Mouse (Mus musculus) heart, adult 9 months (tissue): Measurements from ENCODE around the gene Tet3.
"Not testable (repeated sequence)": the region's sequence is repeated elsewhere in the genome, so short reads cannot be mapped to it uniquely, and the experiment has no call there.

Experiments used
- DNase-seq, 2 experiments: peaks; one replicate each; pipeline ENCODE4 v3.0.0; 2022; ENCODE audit warnings: low spot score in 2 of 2

The Tet3 gene

GRCm38 (mm10) chr6:83373704-83374300 lies 85.1 kb downstream of the Tet3 start:
- peak in 1 of 2 experiments; percentile 21 for DNase-seq

DNA sequence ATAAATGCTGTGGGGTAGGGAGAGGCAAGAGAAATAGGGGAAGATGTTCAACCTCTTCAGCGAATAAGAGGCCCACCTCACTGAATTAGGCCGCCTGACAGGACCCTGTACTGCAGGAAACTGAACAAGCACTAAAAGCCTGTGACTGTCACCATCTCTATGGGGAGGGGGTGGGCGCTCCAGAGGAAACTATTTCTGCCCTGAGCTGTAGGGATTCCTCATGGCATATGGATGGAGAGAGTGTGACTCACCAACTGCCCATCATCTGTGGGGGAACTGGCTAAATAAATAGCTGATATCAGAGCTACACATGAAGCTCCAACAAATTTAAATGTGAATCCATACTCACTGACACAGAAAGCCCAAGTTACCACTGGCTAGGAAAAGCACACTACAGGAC lies 87.5 kb downstream of the Tet3 start:
- DNase-seq: no peak

DNA sequence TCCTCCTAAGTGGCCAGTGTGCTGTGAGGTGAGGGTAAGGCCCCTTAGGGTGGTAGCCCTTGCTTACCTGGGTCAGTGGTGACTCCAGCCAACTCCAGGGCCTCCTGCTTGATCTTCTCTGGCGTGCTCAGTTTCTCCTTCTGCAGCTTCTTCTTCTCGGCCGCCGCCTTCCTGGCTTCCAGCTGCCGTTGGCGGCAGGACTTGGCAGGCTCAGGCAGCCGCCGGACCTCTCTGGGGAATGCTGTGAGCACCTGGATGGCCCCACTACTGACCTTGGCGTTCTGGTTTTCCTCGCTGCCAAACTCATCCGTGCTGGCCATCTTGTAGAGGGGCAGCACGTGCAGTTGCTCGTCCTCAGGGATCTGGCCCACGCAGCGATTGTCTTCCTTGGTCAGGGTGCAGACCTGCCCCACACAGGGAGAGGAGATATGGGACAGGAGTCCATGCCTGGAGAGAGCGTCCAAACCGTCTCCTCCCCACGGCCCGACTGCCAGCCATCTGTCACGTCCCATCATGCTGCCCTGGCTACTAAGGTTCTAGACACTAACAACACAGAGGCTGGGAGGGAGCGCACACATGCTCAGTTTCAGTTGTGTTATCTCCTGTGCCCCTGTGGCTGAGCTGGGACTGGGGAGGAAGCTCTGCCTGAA lies 88.4 kb downstream of the Tet3 start:
- DNase-seq: no peak

DNA sequence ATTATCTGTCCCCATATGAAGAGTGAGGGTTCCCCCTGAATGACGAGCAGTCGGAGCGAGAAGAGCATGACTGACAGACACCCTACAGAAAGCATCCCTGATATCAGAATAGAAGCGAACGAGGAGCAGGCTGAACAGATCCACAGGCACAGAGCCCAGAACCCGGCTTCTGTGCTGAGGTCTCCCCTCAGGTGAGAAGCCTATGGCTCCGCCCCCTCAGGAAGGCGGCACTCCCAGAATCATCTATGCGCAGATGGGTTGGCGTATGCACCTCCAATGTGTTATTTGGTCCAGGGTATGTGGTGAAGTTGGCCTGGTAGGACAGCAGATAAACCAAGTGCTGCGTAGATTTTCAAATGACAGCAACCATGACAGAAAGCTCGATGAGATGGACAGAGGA lies 95.8 kb downstream of the Tet3 start:
- DNase-seq: no peak

GRCm38 (mm10) chr6:83361523-83362248 lies 97.2 kb downstream of the Tet3 start:
- DNase-seq: no peak

GRCm38 (mm10) chr6:83357436-83357835 lies 101.4 kb downstream of the Tet3 start:
- DNase-seq: no peak

- peak; percentile 58 to 67 for DNase-seq
Measured at GRCm38 (mm10) chr6:83356569-83357138, 102.2 kb downstream of the Tet3 start.

DNA sequence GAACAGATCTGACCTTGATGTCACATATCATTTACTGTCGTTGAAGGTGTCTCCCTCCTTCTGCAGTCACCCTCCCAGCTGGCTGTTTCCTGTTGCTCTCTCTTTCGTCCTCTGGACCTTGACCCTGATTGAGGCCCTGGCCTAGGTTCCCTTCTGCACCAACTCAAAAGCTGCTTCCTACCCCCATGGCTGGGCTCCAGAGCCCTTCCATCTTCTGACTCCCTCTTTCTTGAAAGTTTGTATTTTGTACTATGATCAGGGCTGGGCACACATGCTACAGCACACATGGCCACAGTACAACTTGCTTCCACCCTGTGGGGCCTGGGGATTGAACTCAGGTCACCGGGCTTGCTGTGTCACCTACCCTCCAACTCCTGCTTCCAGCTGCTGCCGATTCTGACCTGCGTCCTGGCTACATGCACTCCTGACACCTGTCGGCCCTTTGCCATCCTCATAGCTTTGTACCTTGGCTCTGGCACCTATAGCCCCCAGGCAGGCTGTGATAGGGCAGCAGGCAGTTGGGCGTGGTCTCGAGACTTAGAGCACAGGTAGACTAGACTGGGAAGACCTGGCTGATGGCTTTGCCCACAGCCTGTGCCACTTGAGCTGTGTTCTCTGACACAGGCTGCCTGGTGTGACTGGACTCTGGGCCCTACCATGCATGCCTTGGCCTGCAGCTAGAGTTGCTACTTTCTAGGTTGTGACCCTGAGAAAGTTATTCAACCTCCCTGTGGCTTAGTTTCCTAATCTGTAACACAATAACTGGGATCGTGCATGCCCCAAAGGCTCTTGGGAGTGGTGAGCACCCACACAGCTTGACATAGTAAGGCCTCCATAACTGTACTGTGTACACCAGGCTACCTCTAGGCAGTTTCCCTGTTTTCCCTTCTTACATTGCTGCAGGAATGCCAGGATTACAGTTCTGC lies 103.8 kb downstream of the Tet3 start:
- no peak for DNase-seq

DNA sequence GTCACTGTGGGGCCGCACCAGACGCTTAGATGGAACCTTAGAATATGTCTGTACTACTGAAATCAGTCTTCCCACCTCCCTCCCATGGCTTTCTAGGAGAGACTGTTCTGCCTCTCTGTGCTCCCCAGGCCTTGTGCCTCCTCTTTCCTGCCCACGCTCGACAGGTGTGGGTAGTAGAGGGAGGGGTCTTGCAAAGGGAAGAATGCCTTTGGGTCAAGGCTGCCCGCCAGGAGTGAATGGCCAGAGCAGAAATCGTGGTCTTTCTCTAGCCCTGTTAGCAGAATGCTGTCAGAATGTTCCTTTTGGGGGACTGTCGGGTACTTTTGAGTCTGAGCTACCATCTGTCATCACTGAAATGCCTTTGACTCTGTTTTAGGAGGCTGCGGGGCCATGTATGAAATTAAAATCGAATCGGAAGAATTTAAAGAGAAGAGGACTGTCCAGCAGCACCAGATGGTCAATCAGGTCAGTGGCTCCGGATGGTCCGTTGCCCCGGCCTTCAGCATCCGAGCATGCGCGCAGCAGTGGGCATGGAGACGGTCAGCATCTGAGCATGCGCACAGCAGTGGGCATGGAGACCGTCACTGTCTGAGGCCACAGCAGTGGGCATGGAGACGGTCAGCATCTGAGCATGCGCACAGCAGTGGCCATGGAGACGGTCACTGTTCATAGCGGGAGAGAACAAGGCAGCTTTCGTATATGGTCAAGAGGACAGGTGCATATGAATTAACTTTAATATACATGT lies 106.0 kb downstream of the Tet3 start:
- DNase-seq: no peak

GRCm38 (mm10) chr6:83351490-83352160 lies 107.3 kb downstream of the Tet3 start:
- DNase-seq: no peak

DNA sequence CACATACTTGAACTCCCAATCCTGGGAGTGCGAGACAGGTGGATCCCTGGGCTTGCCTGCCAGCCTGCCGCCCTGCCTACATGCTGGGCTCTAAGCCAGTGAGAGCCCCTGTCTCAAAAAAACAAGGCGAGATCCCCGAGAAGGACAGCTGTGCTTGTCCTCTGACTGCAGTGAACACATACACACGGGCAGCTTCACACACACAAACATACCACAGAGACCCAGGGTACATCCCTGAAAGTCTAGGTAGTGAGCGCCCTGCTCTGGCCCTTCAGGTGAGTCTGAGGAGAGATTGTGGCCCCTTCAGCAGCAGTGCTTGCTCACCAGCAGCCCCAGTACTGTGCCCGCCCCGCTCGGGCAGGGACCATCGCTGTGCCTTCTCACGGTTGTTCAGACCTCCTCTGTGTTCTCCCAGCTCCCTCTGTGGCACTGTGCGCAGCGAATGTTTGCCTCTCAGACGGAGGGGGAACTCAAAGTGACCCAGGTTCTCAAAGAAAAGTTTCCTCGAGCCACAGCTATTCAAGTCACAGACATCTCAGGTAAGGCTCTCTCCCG lies 108.0 kb downstream of the Tet3 start:
- no peak for DNase-seq

- DNase-seq: no peak
Measured at GRCm38 (mm10) chr6:83350172-83350571, 108.7 kb downstream of the Tet3 start.

- peak; percentile 83 to 85 for DNase-seq
Measured at GRCm38 (mm10) chr6:83349274-83349958, 109.5 kb downstream of the Tet3 start.

DNA sequence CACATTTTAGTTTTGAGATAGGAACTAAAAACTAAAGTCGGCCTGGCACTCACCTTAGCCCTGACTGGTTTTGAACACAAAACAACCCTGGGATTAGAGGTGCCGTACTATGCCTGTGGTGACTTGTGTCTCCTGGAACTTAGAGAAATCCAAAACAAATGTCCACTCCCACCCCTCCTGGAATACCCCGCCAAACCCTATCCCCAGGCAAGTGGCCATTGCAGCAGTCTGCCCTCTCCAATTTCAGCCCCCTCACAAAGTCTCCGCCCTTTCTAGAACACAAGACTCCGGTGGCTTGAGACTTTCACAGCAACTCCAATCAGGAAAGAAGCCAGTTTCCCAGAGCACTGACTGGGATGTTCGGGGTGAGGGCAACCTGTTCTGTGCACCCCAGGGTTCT lies 110.0 kb downstream of the Tet3 start, which contains the start of gene Bola3:
Bola3 (plus strand) TSS at position 275 of the 400 bp plus-strand sequence.
- DNase-seq: no peak

GRCm38 (mm10) chr6:83347916-83348315 lies 111.0 kb downstream of the Tet3 start:
- DNase-seq: no peak

GRCm38 (mm10) chr6:83345285-83345684 lies 113.6 kb downstream of the Tet3 start:
- DNase-seq: not testable (repeated sequence)

DNA sequence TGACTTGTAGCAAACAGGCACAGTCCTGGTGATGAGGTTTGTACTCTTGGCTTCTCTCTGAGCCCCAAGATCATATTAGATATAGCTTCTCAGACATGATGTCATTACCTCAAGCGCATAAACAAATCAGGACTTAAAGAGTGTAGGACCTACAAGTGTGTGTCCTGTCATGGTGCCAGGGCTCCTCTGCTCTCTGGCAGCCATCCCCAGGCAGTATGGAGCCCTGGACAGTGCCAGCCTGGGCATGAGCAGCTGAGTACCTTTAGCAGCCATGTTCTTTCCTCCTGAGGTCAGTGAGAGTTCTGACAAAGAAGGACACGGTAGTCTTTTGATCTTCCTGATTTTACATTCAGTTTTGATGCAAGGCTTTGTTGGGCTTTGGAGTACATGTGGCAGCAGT lies 115.9 kb downstream of the Tet3 start:
- no peak for DNase-seq

DNA sequence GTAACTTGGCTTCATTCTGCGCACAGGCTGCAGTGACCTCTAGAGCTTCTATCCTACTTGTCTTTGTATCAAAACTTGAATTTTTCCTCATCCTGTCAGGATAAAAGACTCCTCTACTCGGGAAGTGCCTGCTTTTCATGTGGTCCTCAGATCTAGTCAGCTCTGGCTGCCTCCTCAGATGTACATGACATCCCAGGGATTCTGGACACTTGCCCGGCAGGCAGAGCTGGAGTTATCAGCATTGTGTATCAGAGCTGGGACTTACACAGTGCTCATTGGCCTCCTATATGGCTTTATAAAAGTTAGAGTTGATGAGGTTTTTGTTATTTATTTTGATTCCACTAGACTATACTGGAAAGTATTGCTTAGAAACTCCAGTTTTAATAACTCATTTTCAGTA lies 117.5 kb downstream of the Tet3 start:
- DNase-seq: no peak

GRCm38 (mm10) chr6:83327591-83328190 lies 131.2 kb downstream of the Tet3 start:
- DNase-seq: no peak
